Mouse (Mus musculus) gastrocnemius, adult 8-10 months (tissue): ENCODE data around the gene Gbp6. TPM values are rescaled to one million over a fixed set of nuclear protein-coding genes. Genes with fewer than 3 reads are reported as not detected.
"Not testable (repeated sequence)": the region's sequence is repeated elsewhere in the genome, so short reads cannot be mapped to it uniquely, and the experiment has no call there.

ENCODE experiments used
- DNase-seq, 2 experiments: peaks; one replicate each; pipeline ENCODE4 v3.0.0; 2022; ENCODE audit warnings: low spot score in 2 of 2
- total RNA-seq, 4 experiments: library from RNA; stranded (reverse); gene quantifications; 2 replicates each; pipeline ENCODE4 v1.2.4; 2022

Gbp6 gene
- 1 to 10 TPM; 4.6 to 7.9 (median 5.8) TPM for total RNA-seq

DNA sequence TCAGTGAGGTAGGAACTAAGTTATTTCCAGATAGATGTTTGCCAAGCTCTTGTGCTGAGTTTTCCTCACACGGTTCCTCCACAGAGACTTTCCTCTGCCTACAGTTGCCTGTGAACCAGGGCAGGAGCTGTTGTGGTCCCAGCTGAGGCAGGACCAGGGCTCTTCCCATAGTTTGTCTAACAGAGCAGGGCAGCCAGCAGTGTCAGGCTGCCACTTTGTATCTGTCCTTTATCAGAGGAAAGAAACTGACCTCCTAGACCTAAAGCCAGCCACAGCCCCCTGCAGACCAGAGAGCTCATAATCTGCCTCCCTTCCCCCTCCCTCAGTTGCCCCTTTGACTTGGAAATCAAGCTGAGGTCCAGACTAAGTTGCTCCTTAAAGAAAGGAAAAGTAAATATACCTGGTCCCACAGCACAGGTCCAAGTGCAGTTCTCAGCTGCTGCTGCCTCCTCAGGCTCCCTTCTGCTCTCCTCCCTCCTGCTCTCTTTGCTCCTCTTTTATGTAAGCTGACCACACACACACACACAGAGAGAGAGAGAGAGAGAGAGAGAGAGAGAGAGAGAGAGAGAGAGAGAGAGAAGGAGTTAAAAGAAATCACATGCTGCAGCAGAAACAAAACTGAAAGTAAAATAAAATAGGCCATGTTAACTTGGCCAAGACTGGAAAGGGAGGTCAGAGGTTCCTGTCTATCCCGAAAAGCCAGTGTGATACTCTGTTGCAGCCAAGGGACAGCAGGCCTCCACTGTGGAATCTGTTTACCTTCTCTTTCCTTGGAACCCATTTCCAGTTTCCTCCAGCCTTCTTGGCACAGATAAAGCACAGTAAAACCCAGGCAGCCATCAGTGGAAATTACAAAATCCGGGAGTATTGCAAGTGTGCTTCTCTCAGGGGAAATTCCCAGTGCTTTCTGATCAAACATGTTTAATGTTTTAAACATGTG lies at the start of gene Gbp6, which contains the start of gene Gm43302:
TSS of gene Gbp6 (minus strand) at position 473 of the 940 bp plus-strand sequence.
TSS of gene Gm43302 (minus strand) at position 470 of the 940 bp plus-strand sequence.
- peak in 1 of 2 experiments; percentile 10 for DNase-seq

DNA sequence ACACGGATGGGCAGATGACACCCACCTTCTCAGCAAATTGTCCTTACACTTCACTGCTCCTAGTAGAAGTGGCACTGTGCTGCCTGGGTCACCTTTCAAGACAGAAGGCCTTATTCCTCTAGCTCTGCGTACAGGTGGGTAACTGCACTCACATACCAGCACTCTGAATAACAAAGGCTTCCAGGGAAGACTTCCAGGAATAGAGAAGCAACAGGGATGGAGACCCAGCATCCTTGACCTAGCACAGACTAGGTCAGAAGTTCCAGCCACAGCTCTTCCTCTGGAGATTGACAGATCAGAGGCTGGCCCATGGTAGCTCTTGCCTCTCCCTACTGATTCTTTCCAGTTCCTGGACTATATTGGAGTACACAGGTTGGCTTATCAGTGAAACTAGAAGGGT lies 47.8 kb upstream of the Gbp6 start:
- no peak for DNase-seq

DNA sequence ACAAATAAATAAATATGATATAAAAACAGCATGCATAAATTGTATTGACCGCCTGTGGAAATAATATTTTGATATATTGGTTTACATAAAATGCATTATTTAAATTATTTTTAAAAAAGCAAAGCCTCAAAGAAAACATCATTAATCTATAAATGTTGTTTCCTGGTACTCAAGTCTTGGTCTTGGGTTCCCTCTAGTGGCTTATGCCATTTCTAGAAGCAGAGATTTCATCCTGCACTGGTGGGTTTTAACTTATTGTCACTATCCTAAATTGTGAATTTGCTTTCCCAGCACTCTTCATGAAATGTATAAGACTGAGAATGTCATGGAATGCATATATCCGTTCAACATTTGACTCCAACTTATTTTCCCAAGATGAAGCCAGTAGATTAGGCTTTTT lies 29.0 kb upstream of the Gbp6 start:
- DNase-seq: no peak

DNA sequence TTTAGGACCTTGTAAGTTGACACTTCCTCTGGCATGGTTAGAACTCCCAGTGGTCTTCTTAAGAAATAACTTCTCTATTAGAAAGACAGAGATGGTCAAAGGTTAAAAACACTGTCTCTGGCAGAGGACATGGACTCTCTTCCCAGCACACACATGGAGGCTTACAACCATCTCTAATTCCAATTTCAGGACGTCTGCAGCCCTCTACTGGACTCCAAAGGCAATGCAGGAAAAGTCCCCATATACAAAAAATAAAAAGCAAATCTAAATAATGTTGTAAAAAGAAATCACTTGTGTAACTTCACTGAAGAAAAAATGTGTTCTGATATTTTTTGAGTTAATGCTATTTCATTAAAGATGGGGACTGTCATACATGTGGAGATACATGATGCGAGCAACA lies 17.4 kb upstream of the Gbp6 start:
- DNase-seq: no peak

DNA sequence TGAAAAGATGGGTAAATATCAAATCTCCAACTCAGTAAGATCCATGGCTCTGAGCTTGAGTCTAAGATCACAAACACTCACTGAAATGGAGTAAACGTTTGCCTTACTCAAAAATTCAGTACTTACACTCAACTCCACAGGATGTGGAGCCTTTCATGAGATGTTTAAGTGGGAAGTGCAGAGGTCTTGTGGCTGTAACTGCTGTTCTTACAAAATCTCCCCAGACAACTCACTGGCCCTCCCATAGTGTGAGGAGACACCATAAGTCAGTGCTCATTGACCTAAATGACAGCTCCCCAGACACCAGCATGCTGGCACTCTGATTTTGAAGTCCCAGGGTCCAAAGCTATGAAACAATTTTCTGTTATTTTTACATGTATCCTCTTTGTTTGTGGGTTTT lies 15.7 kb upstream of the Gbp6 start:
- DNase-seq: not testable (repeated sequence)

DNA sequence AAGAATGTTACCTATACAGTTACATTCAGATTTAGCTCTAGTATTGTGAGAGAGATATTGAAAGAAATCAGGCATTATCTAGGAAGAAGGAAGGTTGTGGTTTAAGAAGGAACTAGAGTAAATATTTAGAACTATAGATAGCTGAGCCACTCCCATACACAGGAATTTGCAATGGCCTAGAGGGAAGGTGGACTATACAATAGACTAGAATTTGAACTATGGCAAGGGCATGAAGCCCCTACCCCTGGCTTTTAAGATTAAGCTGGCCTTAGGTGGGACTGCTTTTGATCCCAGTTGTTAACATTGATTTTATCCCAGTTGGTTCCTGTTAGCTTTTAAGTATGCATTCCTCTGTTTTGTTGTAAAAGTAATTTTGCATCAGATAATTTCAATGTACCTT lies 13.4 kb upstream of the Gbp6 start:
- not testable (repeated sequence) for DNase-seq

DNA sequence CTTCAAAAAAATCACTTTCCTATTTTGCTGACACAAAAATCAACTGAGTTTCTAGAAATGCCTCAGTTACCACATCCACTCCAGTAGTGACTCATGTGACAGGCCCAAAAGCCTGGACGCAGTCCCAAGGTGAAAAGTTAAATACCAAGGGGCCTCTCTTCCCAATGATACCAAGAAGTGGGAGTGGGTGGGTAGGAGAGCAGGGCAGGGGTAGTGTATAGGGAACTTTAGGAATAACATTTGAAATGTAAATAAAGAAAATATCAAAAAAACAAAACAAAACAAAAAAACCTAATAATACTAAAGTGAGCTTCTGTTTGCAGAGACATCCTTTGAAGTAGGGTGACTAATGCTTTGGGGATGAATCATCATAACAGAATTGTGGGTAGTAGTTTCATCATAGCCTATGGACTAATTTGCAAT lies 12.7 kb upstream of the Gbp6 start:
- no peak for DNase-seq

DNA sequence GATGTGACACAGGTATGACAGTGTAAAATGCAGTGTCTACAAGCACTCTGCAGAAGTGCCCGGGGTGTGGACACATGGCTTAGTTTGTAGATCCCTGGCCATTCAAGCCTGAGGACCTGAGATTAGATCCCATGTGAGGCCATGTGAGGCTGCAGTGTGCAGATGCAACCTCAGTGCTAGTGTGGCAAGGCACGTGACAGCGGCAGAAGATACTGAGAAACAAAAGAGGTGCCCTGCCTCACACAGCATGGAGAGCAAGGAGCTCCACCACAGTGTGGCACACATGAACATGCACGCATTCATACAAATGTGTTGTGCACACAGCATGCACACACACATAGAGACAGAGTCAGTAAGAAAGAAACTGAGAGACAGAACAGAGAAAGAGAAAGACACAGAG lies 12.2 kb upstream of the Gbp6 start:
- DNase-seq: not testable (repeated sequence)

DNA sequence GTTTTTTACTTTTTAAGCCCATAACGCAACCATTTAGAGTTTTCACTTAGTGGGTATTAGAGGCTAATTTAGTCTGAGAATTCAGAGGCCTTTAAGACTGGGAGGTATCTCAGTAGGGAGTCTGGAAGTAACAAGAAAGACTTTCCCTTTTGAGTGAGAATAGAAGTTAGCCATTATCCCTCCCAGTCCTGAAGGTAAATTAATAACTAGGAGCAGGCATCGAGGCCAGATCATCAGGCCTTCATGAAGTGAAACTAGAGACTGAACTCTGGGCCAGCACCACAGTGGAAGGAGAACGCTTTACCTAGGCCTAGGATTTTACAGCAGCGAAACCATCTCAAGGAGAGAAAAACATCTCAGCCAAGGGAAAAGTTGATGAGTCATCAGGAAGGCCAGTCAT lies 8.5 kb upstream of the Gbp6 start:
- no peak for DNase-seq

DNA sequence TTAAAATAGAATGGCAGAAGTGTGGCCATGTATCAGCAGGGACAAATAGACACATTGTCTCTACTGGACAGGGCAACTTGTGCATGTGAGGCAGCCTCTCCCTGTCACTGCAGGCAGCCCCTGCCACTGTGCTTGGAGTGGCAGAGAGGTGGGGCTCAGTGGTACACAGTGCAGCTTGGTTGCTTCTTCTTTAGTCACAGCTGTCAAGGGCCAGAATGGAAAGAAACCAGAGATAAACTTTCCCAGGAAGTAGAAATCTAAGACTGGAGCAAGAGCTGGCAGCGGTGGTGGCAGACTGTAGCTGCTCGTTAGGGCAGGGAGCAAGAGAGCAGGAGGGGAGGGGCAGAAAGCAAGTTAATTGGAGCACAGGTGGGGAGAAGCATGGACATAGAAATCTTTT lies 8.0 kb upstream of the Gbp6 start:
- DNase-seq: no peak

DNA sequence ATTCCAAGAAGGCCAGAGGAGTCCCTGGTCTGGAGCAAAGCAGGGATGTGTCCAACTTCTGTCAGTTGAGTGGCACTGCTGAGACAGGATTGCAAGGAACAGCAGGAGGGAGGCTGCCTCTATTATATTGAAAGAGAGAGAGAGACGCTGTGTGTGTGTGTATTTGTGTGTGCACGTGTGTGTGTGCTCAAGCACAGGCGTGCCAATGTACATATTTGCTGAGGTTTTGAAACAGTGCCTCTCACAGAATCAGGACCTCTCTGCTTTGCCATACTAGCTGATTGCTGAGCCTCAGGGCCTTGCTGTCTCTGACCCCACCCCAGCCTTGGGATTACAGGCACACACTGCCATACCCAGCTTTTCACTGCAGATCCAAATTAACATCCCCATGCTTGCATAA lies 2.2 kb upstream of the Gbp6 start:
- DNase-seq: no peak

DNA sequence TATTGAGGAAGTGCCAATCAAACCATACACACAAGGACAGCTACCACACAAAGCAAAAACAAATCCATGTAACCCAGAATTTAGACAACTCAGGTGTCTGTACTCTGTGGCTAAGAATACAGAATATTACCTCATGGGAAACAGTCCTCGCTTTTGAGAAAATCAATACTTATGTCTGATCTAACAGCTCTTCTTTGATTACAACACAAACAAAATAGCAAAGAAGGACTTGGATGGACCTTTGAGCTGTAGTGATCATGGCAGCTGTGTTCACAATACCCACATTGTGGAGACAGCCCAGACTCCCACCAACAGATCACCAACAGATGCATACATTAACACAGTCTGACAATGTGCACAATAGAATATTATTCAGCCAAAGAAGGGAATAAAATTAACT lies 1.0 kb downstream of the Gbp6 start:
- DNase-seq: no peak

DNA sequence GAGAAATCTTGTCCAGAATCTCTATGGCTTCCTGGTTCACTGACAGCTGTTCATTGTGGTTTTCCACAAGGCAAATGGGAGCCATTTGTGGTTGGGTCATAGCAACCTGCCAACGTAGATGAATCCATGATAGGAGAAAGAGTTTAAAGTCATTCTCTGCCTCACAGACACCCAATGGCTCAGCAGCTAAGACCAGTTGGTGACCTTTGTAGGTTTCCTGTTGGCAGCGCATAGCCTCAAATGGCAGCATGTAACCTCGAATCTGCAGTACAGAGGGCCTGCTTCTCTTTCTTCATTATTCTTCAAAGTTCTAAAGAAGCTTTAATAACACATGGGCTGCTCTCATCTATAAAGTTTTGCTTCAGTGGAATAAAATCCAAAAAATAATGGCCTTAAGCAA lies 2.6 kb downstream of the Gbp6 start:
- not testable (repeated sequence) for DNase-seq

DNA sequence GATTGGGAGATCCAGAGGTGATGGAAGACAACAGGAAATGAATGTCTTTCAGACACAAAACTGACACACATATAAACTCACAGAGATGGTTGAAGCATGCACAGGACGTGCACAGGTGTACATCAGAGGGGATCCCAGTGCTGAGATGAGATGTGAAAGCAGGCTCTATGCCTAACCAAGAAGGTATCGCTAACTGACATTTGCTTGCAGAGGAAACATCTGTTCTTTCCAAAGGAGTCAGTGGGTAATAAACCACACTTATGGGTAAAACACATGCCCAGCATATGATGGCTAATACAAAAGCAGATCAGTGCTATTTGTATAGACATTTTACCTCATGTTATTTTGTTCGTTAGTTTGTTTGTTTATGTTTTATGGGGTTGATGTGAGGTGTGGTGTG lies 32.8 kb downstream of the Gbp6 start:
- not testable (repeated sequence) for DNase-seq

DNA sequence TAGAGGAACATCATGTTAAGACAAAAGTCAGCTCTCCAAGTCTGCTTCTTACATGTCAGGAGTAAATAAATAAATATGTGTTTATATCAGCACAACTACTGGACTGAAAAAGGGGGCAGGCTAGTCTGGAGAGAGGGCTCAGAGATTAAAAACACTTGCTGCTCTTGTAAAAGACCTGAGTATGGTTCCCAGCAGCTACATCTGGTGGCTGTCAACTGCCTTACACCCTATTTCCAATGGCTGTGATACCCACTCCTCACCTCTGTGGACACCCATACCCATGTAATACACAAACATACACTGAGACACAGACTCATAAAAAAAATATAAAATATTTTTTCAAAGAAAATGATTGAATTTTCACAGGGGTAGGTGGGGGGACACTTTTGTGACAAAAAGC lies 41.0 kb downstream of the Gbp6 start:
- DNase-seq: no peak

DNA sequence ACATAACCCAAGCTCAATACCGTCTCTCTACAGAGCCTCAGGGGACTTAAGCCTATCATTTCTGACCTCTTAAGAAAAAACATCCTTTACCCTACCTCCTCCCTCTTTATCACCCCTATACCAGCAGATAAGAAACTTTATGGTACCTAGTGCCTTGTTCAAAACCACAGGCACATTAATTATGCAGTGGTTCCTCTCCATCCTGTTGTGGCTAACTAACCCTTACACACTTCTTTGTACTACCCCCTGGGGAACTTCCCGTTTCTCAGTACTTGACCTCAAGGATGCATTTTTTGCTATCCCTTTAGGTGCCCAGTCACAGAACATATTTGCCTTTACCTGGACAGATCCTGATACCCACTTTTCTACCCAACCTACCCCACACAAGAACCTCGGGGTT lies 48.8 kb downstream of the Gbp6 start:
- DNase-seq: not testable (repeated sequence)

DNA sequence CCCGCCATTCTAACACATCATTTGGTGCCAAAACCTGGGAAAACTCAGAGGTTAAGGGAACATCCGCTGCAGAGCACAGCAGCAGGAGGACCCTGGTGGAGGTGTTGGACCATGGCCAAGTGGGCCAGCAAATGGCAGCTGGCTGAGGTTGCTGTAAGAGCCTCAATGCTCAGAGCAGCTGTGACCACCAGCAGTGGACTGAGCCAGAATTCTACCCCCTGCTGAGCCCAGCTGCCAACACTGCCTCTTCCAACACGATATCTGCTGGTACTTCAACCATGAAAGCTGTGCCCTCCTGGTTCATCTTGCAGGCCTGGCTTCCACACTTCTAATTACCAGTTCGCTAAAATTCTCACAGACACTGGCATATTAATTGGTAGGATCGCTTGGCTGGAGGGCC lies 52.5 kb downstream of the Gbp6 start:
- DNase-seq: not testable (repeated sequence)

DNA sequence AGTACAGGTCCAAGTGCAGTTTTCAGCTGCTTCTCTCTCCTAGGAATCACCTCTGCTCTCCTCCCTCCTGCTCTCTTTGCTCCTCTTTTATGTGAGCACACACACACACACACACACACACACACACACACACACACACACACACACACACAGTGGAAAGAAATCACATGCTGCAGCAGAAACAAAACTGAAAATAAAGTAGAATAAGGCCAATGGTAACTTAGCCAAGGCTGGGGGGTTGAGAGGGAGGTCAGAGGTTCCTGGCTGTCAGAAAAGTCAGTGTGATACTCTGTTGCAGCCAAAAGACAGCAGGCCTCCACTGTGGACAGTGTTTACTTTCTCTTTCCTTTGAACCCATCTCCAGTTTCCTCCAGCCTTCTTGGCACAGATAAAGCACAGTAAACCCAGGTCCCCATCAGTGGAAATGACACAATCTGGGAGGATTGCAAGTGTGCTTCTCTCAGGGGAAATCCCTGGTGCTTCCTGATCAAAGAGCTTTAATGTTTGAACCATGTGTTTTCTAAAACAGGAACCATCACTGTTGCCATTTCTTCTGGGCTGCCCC lies 53.9 kb downstream of the Gbp6 start, which contains the start of gene Gbp10:
TSS of gene Gbp10 (minus strand) at position 51 of the 565 bp plus-strand sequence.
- peak in 1 of 2 experiments; percentile 2 for DNase-seq

DNA sequence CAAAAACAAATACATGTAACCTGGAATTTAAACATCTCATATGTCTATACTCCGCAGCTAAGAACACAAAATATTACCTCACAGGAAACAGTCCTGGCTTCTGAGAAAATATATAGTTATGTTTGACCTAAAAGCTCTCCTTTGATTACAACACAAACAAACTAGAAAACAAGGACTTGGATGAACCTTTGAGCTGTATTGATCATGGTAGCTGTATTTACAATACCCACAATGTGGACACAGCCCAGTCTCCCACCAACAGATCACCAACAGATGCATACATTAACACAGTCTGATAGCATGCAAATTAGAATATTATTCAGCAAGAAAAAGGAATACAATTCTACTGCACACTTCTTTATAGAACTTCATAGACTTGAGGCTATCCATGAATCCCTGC lies 55.1 kb downstream of the Gbp6 start:
- not testable (repeated sequence) for DNase-seq

DNA sequence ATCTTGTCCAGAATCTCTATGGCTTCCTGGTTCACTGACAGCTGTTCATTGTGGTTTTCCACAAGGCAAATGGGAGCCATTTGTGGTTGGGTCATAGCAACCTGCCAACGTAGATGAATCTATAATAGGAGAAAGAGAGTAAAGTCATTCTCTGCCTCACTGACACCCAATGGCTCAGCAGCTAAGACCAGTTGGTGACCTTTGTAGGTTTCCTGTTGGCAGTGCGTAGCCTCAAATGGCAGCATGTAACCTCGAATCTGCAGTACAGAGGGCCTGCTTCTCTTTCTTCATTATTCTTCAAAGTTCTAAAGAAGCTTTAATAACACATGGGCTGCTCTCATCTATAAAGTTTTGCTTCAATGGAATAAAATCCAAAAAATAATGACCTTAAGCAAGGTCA lies 57.5 kb downstream of the Gbp6 start:
- not testable (repeated sequence) for DNase-seq
